Mouse (Mus musculus) hindbrain, postnatal 0 days (tissue): ENCODE measurements around the gene Fgr. TPM values are rescaled to one million over a fixed set of nuclear protein-coding genes. Genes with fewer than 3 reads are reported as not detected.

ENCODE experiments used
- ATAC-seq: fragments of 200-750 bp; cut with Nextera tagmentation; 2 replicates; pipeline ENCODE4 v1.8.0; 2017; ENCODE audit warnings: mild to moderate bottlenecking, moderate TSS enrichment, moderate library complexity
- DNase-seq: peaks from one replicate; pipeline ENCODE4 v3.0.0-alpha.2; 2015; ENCODE audit warnings: low spot score
- H3K27ac ChIP-seq: fragments of 300-500 bp; sonication (generic); 2 replicates; pipeline ENCODE4 v1.5.1; 2014; ENCODE audit warnings: mild to moderate bottlenecking
- H3K27me3 ChIP-seq: fragments of 300-500 bp; sonication (generic); 2 replicates; pipeline ENCODE4 v1.6.1; 2014; ENCODE audit warnings: low read length, mixed read lengths; ENCODE audit not compliant: insufficient read depth
- H3K36me3 ChIP-seq: fragments of 300-500 bp; sonication (generic); 2 replicates; pipeline ENCODE4 v1.6.1; 2014; ENCODE audit warnings: low read length, mixed read lengths; ENCODE audit not compliant: insufficient read depth
- H3K4me1 ChIP-seq: fragments of 300-500 bp; sonication (generic); 2 replicates; pipeline ENCODE4 v1.6.1; 2014; ENCODE audit warnings: antibody characterized with exemption, low read length, mixed read lengths; ENCODE audit not compliant: insufficient read depth
- H3K4me2 ChIP-seq: fragments of 300-500 bp; sonication (generic); 2 replicates; pipeline ENCODE4 v1.6.1; 2014; ENCODE audit warnings: low read depth, mild to moderate bottlenecking, low read length, moderate library complexity, mixed read lengths
- H3K4me3 ChIP-seq: fragments of 300-500 bp; sonication (generic); 2 replicates; pipeline ENCODE4 v1.5.1; 2014; ENCODE audit warnings: low read length
- H3K9ac ChIP-seq: fragments of 300-500 bp; sonication (generic); replicated peaks from 2 replicates; pipeline ENCODE4 v1.6.1; 2014; ENCODE audit warnings: mild to moderate bottlenecking, low read length, moderate library complexity, mixed read lengths
- H3K9me3 ChIP-seq: fragments of 300-500 bp; sonication (generic); 2 replicates; pipeline ENCODE4 v1.6.1; 2016; ENCODE audit warnings: low read length, mixed read lengths
- CTCF ChIP-seq: IDR thresholded peaks from 2 replicates; pipeline ENCODE4 v1.5.1; 2016; ENCODE audit warnings: antibody characterized with exemption, control low read depth, low read depth
- WGBS: fragments of 180-500 bp; shearing (Covaris S2); extraction: QIAGEN DNeasy Blood & Tissue Kit; methylation state at CpG from one replicate; pipeline ENCODE4 v1.1.7; 2014; 5-methylcytosine and 5-hydroxymethylcytosine counted together
- polyA plus RNA-seq: library from polyadenylated mRNA; unstranded; fragments of >200 nt; fragmentation: Nextera tagmentation; extraction: Ambion mirVana; gene quantifications from 2 replicates; pipeline ENCODE4 v1.2.1, GENCODE M21; 2015
- total RNA-seq: library from RNA; depleted of rRNA; stranded (reverse); fragments of >200 nt; gene quantifications from 2 replicates; pipeline ENCODE4 v1.2.3, GENCODE M21; 2014

Fgr gene
- total and polyA plus RNA-seq, 2 experiments from 2014 or later: 0.19 to 0.73 TPM

DNA sequence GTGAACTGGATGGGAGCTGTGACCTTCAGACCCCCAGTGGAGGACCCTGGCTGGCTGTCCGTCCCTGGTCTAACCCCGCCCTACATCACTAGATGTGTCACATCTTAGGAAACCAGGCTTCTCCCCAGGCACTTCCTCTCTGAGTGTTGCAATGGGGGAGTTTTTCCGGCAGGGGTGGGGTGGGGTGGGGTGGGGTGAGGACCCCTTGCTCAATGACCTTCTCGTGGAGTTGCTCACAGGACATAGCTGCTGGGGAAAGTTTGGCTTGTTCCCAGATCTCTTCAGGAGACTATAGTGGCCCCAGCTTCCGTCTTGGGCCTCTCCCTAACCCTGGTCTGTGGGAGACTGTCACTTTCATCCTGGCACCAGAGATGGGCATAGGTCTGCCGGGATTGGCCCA is 9.1 kb downstream of the Fgr start:
- H3K36me3 ChIP-seq: no peaks in the 10 kb centered on the region
- H3K4me2 ChIP-seq: no peak overlapping the region
- no peaks in the 10 kb centered on the region for H3K27me3 ChIP-seq
- H3K9me3 ChIP-seq: no peaks in the 10 kb centered on the region
- DNase-seq: no peak
- H3K9ac ChIP-seq: no peak overlapping the region
- ATAC-seq: no peak
- no peak overlapping the region for H3K4me3 ChIP-seq
- no peak overlapping the region for H3K27ac ChIP-seq
- peaks cover 5% of the 10 kb centered on the region; the same call in 1 of the 2 replicates for H3K4me1 ChIP-seq
- WGBS: 57% methylated on average over 6 of the region's 6 CpGs
- no peak for TF ChIP-seq CTCF

DNA sequence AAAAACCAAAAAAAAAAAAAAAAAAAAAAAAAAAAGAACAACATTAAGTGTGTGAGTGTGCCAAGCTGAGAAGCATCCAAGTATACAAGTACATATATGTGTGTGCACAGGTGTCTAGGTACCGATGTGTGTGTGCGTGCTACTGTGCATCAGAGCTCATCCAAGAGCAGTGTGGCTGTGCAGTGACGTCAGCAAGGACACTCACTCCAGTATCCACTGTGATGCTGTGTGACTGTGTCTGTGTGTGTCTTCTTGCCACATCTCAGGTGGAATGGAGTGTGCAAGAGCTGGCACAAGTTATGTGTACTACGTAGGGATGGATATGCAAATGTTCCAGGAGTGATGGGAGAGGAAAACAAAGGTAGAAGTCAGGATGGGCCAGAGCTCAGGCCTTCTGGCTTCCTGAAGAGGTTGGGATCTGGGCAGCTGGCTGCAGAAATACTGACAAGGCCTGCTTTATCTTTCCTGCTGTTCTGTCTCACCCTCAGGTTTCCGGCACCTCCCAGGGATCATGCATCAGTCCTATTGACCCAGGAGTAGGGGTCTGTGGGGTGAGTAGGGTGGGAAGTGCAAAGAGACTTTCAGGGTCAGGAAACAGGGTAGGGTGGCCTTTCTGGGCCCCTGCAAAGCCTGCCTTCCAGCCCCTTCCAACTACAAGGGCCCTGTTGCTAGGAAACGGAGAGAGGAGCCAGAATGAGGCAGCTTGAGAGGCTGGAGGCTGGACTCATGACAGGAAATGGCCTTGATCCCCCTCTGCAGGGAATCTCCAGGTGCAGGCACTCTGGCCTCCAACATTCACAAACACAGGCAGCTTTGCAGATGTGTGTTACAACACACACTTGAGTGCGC is 10.0 kb downstream of the Fgr start:
- TF ChIP-seq CTCF: no peak
- no peaks in the 10 kb centered on the region for H3K27me3 ChIP-seq
- no peak overlapping the region for H3K4me3 ChIP-seq
- no peak overlapping the region for H3K4me2 ChIP-seq
- H3K9ac ChIP-seq: no peak overlapping the region
- ATAC-seq (peak; percentile 84), DNase-seq (peak; percentile 83)
- H3K4me1 ChIP-seq: peaks cover 5% of the 10 kb centered on the region; the same call in 1 of the 2 replicates
- WGBS: 44% methylated on average over 7 of the region's 7 CpGs
- no peaks in the 10 kb centered on the region for H3K36me3 ChIP-seq
- peak overlapping the region; percentile 67 for H3K27ac ChIP-seq
- no peaks in the 10 kb centered on the region for H3K9me3 ChIP-seq

DNA sequence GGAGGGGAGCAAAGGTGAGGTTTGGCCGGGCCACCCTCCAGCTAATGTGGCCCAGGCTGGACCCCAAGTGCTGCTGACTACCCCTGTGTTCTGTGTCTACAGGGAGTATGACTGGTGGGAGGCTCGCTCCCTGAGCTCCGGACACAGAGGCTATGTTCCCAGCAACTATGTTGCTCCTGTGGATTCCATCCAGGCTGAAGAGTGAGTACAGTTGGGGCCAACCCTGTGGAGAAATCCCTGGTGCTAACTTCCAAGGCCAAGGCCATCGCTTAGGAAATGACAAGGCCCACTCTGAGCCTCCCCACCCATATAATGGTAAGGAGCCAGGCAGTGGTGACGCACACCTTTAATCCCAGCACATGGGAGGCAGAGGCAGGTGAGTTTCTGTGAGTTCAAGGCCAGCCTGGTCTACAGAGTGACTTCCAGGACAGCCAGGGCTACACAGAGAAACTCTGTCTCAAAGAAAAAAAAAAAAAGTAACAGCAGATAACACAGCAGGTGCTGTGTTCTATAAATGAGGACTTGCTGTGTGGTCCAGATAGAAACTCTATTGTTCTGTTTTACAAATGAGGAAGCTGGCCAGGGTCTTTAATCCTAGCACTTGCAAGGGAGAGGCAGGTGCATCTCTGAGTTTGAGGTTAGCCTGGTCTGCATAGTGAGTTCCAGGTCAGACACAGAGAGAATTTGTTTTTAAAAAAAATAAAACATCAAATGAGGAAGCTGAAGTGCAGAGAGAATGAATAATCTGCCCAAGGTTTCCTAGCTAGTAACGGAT is 14.9 kb downstream of the Fgr start:
- 85% methylated on average over 6 of the region's 6 CpGs for WGBS
- peaks cover 4% of the 10 kb centered on the region; the same call in 1 of the 2 replicates for H3K4me1 ChIP-seq
- DNase-seq (no peak), ATAC-seq (no peak)
- H3K36me3 ChIP-seq: no peaks in the 10 kb centered on the region
- no peak overlapping the region for H3K27ac ChIP-seq
- no peak overlapping the region for H3K4me2 ChIP-seq
- H3K4me3 ChIP-seq: no peak overlapping the region
- TF ChIP-seq CTCF: no peak
- H3K9ac ChIP-seq: no peak overlapping the region
- H3K9me3 ChIP-seq: no peaks in the 10 kb centered on the region
- H3K27me3 ChIP-seq: no peaks in the 10 kb centered on the region

DNA sequence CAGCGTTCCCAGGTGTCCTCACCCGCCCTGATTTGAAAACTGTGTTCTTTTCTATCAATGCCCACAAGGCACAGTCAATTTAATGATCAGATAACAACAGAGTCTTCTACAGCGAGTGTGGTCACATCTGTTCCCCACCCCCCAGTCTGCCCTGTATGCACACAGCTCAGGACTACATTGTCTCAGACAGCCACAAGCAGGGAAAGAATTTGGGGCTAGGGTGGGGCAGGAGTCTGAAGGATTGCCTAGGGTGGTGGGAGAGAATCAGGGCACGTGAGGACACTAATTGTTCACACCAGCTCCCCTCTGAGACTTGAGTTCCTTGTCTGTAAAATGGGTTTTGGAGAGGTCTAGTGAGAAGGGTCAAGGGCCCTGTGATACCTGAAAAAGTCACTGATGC is 19.7 kb downstream of the Fgr start:
- Histone ChIP-seq H3K9me3 (no peaks in the 10 kb centered on the region), H3K4me2 (no peak overlapping the region), H3K4me3 (no peak overlapping the region), H3K4me1 (no peaks in the 10 kb centered on the region), H3K27me3 (no peaks in the 10 kb centered on the region), H3K36me3 (no peaks in the 10 kb centered on the region), H3K27ac (no peak overlapping the region), H3K9ac (no peak overlapping the region)
- 65% methylated on average over 4 of the region's 4 CpGs for WGBS
- ATAC-seq (no peak), DNase-seq (no peak)
- no peak for TF ChIP-seq CTCF

DNA sequence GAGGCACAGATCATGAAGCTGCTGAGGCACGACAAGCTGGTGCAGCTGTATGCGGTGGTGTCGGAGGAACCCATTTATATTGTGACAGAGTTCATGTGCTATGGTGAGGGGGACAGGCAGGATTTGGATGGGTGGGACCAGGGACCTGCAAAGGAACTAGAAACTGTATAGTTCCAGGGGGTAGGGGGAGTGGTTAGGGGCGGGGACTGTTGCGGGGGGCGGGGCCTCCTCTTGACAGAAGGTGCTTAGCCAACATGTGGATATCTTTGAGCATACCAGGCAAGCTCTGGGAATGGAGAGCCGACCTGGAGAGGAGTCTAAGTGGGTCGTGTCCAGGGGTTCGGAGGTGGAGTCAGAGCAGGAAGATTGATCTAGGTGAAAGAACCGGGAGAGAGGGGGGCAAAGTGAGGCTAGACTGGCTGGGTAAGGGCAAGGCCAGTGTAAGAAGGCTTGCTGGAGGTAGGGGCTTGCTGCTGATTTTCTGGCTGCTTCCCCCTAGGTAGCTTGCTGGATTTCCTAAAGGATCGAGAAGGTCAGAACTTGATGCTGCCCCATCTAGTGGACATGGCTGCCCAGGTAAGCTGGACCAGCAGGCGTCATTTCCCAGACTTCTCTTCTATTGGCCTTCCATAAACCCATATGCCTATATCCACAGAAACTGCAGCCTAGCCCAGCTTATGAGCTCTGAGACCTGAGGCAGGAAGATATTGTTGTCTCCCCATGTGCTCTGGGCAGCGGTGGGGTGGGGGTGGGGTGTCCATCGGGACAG is 23.8 kb downstream of the Fgr start:
- no peak overlapping the region for H3K9ac ChIP-seq
- no peaks in the 10 kb centered on the region for H3K4me1 ChIP-seq
- DNase-seq (no peak), ATAC-seq (0 out of 2 replicates have a peak, but pooled peaks have one; percentile 24)
- H3K27ac ChIP-seq: no peak overlapping the region
- no peaks in the 10 kb centered on the region for H3K9me3 ChIP-seq
- no peaks in the 10 kb centered on the region for H3K27me3 ChIP-seq
- no peaks in the 10 kb centered on the region for H3K36me3 ChIP-seq
- H3K4me3 ChIP-seq: no peak overlapping the region
- WGBS: 48% methylated on average over 14 of the region's 14 CpGs
- no peak for TF ChIP-seq CTCF
- no peak overlapping the region for H3K4me2 ChIP-seq

DNA sequence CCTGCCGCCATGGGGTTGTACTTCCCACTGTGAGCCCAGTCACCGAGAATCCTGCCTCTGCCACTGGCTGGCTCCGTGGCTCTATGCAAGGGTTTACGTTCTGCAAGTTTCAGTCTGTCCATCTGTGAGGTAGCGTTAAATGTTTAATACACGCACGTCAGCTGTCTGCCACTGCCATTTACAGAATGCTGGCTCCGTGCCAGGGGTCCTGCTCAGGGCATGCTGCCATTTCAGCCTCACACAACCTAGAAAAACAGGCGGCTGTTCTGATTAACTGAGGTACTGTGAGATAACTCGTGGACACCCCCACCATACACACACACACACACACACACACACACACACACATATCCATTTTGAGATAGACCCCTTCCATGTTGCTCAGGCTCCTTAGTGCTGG is 29.0 kb downstream of the Fgr start:
- 17% methylated on average over 10 of the region's 10 CpGs for WGBS
- H3K9ac ChIP-seq: peak overlapping the region; percentile 21; the same call in 1 of the 2 replicates
- no peaks in the 10 kb centered on the region for H3K4me1 ChIP-seq
- no peaks in the 10 kb centered on the region for H3K9me3 ChIP-seq
- ATAC-seq: peak; percentile 35; the same call in 1 of the 2 replicates
- H3K27me3 ChIP-seq: no peaks in the 10 kb centered on the region
- H3K27ac ChIP-seq: peak overlapping the region; percentile 42; the same call in 1 of the 2 replicates
- H3K4me3 ChIP-seq: no peak overlapping the region
- peak; percentile 73 for DNase-seq
- no peak overlapping the region for H3K4me2 ChIP-seq
- TF ChIP-seq CTCF: no peak
- no peaks in the 10 kb centered on the region for H3K36me3 ChIP-seq
